Mouse (Mus musculus) C2C12 (cell line): Measurements from ENCODE around the gene Ltb. TPM values are rescaled to one million over a fixed set of nuclear protein-coding genes. Genes with fewer than 3 reads are reported as not detected.

Source experiments
- H3K27me3 ChIP-seq: one replicate; pipeline ENCODE4 v1.6.1; 2011; ENCODE audit not compliant: control insufficient read depth, insufficient read depth, insufficient read length
- H3K36me3 ChIP-seq: one replicate; pipeline ENCODE4 v1.6.1; 2011; ENCODE audit not compliant: control insufficient read depth, insufficient read depth
- H3K4me3 ChIP-seq: one replicate; pipeline ENCODE4 v1.5.1; 2011; ENCODE audit warnings: mild to moderate bottlenecking, control low read depth; ENCODE audit not compliant: poor library complexity, insufficient read depth, severe bottlenecking
- H3K79me2 ChIP-seq: one replicate; pipeline ENCODE4 v1.6.1; 2011; ENCODE audit not compliant: control insufficient read depth, insufficient read depth
- H3K79me3 ChIP-seq: one replicate; pipeline ENCODE4 v1.6.1; 2011; ENCODE audit warnings: low read depth, control low read depth
- H3ac ChIP-seq: one replicate; pipeline ENCODE3; 2011; ENCODE audit warnings: low read depth; ENCODE audit not compliant: control insufficient read depth, insufficient read length
- CEBPB ChIP-seq: IDR thresholded peaks from one replicate; pipeline ENCODE4 v1.6.1; 2011; ENCODE audit warnings: low read depth, mild to moderate bottlenecking, control low read depth, moderate library complexity
- CTCF ChIP-seq: IDR thresholded peaks from one replicate; pipeline ENCODE4 v1.5.1; 2011; ENCODE audit not compliant: control insufficient read depth, insufficient read depth, insufficient read length
- FOSL1 ChIP-seq: IDR thresholded peaks from one replicate; pipeline ENCODE4 v1.8.0; 2011; ENCODE audit warnings: mild to moderate bottlenecking, low read length; ENCODE audit not compliant: poor library complexity, insufficient read depth, severe bottlenecking
- MAX ChIP-seq: IDR thresholded peaks from one replicate; pipeline ENCODE4 v1.6.1; 2011; ENCODE audit warnings: mild to moderate bottlenecking, control low read depth
- MYOD1 ChIP-seq: IDR thresholded peaks from one replicate; pipeline ENCODE4 v1.6.1; 2011; ENCODE audit warnings: low read depth; ENCODE audit not compliant: control insufficient read depth, insufficient read length
- MYOG ChIP-seq: IDR thresholded peaks from one replicate; pipeline ENCODE4 v1.6.1; 2011; ENCODE audit not compliant: control insufficient read depth, insufficient read length; ENCODE audit errors: extremely low read depth
- USF1 ChIP-seq: IDR thresholded peaks from one replicate; pipeline ENCODE4 v1.6.1; 2011; ENCODE audit warnings: low read depth, mild to moderate bottlenecking, control low read depth, moderate library complexity
- polyA plus RNA-seq: library from polyadenylated mRNA; unstranded; fragments of >200 nt; fragmentation: generic; extraction: Trizol; gene quantifications from one replicate; pipeline ENCODE4 v1.2.1, GENCODE M21; 2012; ENCODE audit warnings: missing spikeins

Ltb gene
- polyA plus RNA-seq, 1 experiment: not detected

GRCm38 (mm10) chr17:35153077-35153476 is 41.2 kb upstream of the Ltb start:
- Histone ChIP-seq H3ac (no peak overlapping the region), H3K36me3 (peaks cover 95% of the 10 kb centered on the region), H3K4me3 (no peak overlapping the region), H3K27me3 (no peaks in the 10 kb centered on the region), H3K79me2 (peaks cover 56% of the 10 kb centered on the region), H3K79me3 (peaks cover 19% of the 10 kb centered on the region)
- no peak for TF ChIP-seq MYOG

GRCm38 (mm10) chr17:35153931-35154330 is 40.3 kb upstream of the Ltb start:
- Histone ChIP-seq H3K27me3 (no peaks in the 10 kb centered on the region), H3K4me3 (no peak overlapping the region), H3K79me3 (peaks cover 22% of the 10 kb centered on the region), H3K36me3 (peaks cover 96% of the 10 kb centered on the region), H3K79me2 (peaks cover 65% of the 10 kb centered on the region), H3ac (no peak overlapping the region)
- TF ChIP-seq CEBPB (no peak), MAX (no peak), USF1 (no peak), MYOD1 (no peak), FOSL1 (no peak), CTCF (no peak), MYOG (no peak)

- Histone ChIP-seq H3K36me3 (peaks cover 97% of the 10 kb centered on the region), H3K79me3 (peaks cover 25% of the 10 kb centered on the region), H3ac (no peak overlapping the region), H3K4me3 (no peak overlapping the region), H3K27me3 (no peaks in the 10 kb centered on the region), H3K79me2 (peaks cover 72% of the 10 kb centered on the region)
- no peak for TF ChIP-seq USF1
- TF ChIP-seq MYOG: no peak
- no peak for TF ChIP-seq FOSL1
- TF ChIP-seq CEBPB: no peak
- no peak for TF ChIP-seq MYOD1
- TF ChIP-seq MAX: no peak
- TF ChIP-seq CTCF: no peak
These were observed 39.6 kb upstream of the Ltb start for GRCm38 (mm10) chr17:35154616-35155015.

- no peak for TF ChIP-seq USF1
- TF ChIP-seq MYOD1: no peak
- TF ChIP-seq CTCF: no peak
- no peak for TF ChIP-seq FOSL1
- TF ChIP-seq CEBPB: no peak
- TF ChIP-seq MYOG: no peak
- TF ChIP-seq MAX: no peak
- peaks cover 33% of the 10 kb centered on the region for H3K79me3 ChIP-seq
- no peak overlapping the region for H3ac ChIP-seq
- no peaks in the 10 kb centered on the region for H3K27me3 ChIP-seq
- peaks cover 80% of the 10 kb centered on the region for H3K79me2 ChIP-seq
- no peak overlapping the region for H3K4me3 ChIP-seq
- H3K36me3 ChIP-seq: peaks cover 97% of the 10 kb centered on the region
These were observed 38.8 kb upstream of the Ltb start for GRCm38 (mm10) chr17:35155451-35155850.

- peaks cover 45% of the 10 kb centered on the region for H3K79me3 ChIP-seq
- H3K36me3 ChIP-seq: peaks cover 100% of the 10 kb centered on the region
- peaks cover 92% of the 10 kb centered on the region for H3K79me2 ChIP-seq
- TF ChIP-seq USF1 (no peak), CEBPB (no peak), FOSL1 (no peak), MAX (no peak), MYOD1 (no peak), MYOG (no peak), CTCF (no peak)
- H3K27me3 ChIP-seq: no peaks in the 10 kb centered on the region
- H3ac ChIP-seq: no peak overlapping the region
- H3K4me3 ChIP-seq: no peak overlapping the region
These were observed 37.6 kb upstream of the Ltb start for GRCm38 (mm10) chr17:35156461-35157200.

- Histone ChIP-seq H3ac (no peak overlapping the region), H3K4me3 (no peak overlapping the region), H3K36me3 (peaks cover 100% of the 10 kb centered on the region), H3K79me2 (peaks cover 94% of the 10 kb centered on the region), H3K27me3 (no peaks in the 10 kb centered on the region), H3K79me3 (peaks cover 51% of the 10 kb centered on the region)
- TF ChIP-seq USF1 (no peak), MYOG (no peak), CEBPB (no peak), CTCF (no peak), MYOD1 (no peak), MAX (no peak), FOSL1 (no peak)
These were observed 37.0 kb upstream of the Ltb start for GRCm38 (mm10) chr17:35157254-35157653.
